Mouse (Mus musculus) telencephalon, adult 2 months (tissue): Measurements from ENCODE around the gene Ogdh.
A peak's percentile ranks its signal among the peaks of the same experiment; 100 is the strongest.

ENCODE experiments used
- DNase-seq: peaks from one replicate; pipeline ENCODE4 v3.0.0-alpha.2; 2011; ENCODE audit warnings: low read depth, low spot score

Ogdh gene

GRCm38 (mm10) chr11:6294632-6295031, 3.2 kb downstream of the Ogdh start:
- no peak for DNase-seq

GRCm38 (mm10) chr11:6296077-6296476, 4.6 kb downstream of the Ogdh start:
- no peak for DNase-seq

DNA sequence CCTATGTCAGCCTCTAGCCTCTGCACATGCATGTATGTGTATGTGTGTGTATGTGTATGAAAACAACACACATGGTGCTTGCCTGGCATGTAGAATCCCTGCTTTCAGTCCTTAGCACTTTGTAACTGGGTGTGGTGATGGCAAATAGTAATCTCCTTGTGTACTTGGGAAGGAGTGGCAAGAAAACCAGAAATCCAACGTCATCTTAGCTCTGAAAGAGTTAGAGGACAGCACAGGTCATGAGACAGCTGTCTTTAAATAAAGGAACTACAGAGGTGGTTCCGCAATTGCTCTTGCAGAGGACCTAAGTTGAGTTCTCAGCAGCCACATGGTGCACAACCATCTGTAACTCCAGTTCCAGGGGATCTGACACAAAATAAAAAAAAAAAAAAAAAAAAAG, 8.0 kb downstream of the Ogdh start:
- DNase-seq: no peak

- DNase-seq: no peak
These were observed 11.4 kb downstream of the Ogdh start for GRCm38 (mm10) chr11:6302793-6303192.

GRCm38 (mm10) chr11:6305943-6306430, 14.6 kb downstream of the Ogdh start:
- no peak for DNase-seq

DNA sequence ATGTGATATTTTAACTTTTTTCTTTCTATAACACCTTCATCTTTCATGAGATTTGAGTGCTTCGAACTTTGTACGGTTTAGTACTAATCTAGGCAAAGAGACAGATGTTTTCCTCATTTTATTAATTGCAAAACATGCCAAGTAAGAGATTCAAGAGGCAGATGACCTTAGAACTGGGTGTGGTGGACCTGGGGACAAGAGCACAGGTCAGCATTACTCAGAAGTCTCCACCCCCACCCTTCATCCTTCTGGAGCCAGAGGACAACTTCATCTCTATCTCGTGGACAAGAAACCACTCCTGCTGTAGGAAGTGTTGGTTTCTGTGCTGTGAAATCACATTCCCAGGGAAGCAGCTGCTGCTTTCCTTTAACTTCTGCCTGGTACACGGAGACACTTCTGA, 16.7 kb downstream of the Ogdh start:
- DNase-seq: no peak

- peak; percentile 39 for DNase-seq
These were observed 22.5 kb downstream of the Ogdh start for GRCm38 (mm10) chr11:6313874-6314406.

DNA sequence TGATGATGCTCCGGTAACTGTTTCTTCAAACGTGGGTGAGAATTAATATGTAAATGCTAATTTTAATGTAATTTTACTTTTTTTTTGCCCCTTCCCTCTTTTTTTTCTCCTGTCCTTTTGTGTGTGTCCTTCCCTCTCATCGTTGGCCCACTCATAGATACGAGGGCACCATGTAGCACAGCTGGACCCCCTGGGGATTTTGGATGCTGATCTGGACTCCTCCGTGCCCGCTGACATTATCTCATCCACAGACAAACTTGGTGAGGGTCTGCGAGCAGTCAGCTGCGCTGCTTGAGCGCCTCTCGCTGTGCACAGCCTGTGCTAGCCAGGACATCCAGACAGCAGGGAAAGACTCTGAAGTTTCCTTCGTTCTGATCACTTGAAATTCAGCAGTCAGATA, 25.4 kb downstream of the Ogdh start:
- no peak for DNase-seq

DNA sequence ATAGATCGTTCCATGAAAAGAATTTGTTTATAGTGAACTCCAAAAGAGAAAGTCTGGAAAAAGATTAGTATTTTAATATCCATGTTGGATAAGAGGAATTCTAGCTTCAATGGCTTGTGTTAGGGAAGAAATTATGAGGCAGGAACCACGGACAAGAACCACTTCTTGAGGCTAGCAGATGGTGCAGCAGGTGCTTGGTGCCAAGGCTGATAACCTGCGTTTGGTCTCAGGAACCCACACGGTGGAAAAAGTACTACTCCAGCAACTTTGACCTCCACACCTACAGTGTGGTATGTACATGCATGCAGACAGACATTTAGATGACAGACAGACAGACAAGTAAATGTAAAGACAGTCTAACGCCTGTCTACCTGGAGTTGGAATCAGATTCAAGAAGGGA, 27.1 kb downstream of the Ogdh start:
- DNase-seq: no peak

DNA sequence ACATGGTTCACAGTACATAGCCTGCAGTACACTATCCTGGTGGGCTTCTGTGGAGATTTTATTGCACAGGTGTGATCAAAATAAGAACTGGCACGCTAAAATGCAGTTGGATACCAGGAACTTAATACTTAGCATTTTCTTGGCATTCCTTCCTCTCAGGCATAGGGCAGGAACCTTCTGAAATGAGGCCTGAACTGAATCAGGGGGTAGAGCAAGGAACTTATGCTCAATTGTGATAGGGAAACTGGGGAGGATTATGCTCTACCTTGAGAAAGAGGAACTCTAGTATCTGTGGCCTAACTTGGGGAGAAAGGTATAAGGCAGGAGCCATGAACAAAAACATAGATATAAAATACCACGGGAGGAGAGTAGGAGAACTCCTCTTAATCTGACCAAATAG, 27.9 kb downstream of the Ogdh start:
- DNase-seq: no peak

DNA sequence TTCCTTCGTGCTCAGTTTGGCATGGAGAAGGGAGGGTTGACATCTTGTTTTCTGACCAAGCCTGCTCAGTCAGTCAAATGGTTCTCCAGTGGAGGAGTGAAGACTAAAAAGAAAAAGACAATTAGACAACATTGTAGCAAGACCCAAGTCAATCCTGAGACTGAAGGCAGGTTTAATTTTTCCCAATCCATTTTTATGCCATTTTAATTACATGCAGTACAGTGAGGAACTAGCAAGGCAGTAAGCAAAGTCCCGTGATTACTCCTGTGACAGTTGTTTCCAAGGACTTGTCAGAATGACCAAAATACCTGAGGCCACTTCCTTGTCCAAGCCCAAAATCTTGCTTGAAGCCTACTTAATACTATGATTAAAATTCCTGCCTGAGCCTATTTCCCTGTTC, 30.7 kb downstream of the Ogdh start:
- no peak for DNase-seq

DNA sequence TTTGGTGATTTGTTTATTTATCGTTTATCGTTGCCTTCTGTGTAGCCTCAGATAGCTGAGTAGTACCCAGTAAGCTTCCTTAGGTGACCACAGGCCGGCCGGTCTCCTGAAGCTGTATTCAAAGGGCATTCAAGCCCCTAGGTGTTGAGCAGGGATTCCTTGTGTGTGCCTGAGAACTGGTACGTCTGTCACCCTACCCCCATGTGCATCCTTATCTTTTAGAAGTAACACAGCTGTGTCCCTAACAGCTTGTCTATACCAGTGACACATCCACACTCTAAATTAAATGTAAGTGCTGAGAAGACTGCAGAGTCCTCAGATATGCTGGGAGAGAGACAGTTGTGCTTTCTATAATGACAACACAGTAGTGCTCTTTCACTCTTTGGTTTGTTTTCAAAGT, 31.9 kb downstream of the Ogdh start:
- no peak for DNase-seq

DNA sequence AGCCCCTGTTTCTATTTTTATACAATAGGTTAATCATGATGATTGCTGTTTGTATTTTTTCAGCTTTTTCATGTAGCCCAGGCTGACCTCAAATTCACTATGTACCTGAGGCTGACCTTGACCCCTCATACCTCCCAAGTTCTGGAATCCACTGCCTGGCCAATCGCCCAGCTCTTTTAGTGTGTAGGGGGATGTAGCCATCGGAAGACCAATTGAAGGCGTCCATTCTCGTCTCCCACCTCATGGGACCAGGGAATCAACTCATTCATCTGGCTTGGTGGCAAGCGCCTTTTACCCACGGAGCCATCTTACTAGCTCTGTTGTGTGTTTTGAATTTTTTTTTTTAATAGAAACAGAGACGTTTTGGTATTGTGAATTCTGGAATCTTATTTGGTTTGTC, 39.8 kb downstream of the Ogdh start:
- DNase-seq: no peak

GRCm38 (mm10) chr11:6332606-6333005, 41.2 kb downstream of the Ogdh start:
- no peak for DNase-seq

- no peak for DNase-seq
These were observed 42.0 kb downstream of the Ogdh start for GRCm38 (mm10) chr11:6333403-6333802.

DNA sequence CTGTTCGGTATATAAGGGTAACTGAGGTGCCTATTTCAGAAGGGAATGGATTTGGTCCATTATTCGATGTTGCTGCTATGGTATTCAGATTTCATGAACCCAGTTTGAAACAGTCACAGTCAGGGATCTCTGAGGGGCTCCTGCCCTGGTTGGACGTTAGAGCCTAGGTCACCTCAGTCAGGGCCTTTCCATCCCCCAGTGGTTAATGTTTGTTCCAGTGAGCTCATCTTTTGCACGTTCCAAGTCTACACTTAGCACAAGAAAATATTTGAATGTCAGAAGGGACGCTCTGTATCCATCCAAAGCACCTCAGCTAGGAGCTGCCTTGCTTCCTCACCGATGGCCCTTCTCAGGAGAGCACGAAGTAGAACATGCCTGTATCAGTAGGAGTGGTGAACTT, 43.9 kb downstream of the Ogdh start:
- DNase-seq: no peak

DNA sequence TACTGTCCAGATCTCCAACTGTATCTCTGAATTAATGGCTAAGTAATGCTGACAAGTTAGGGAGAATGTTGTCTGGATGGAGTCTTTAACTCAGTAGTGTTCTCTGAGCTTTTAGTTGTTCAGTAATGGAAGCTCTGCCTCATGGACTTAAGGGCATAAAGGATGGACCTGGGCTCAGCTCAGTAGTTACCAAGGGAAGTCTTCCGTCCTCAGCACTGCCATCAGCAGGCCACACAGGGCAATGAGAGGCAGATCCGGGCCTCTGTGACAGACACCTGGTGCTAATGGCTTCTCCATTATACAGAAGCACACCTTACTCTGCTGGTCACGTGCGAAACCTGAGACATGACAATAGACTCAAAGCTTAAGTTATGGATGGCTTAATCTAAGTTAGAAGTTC, 45.3 kb downstream of the Ogdh start:
- DNase-seq: no peak

- DNase-seq: no peak
These were observed 54.5 kb downstream of the Ogdh start for GRCm38 (mm10) chr11:6345956-6346355.

GRCm38 (mm10) chr11:6346966-6347365, 55.5 kb downstream of the Ogdh start:
- DNase-seq: no peak

GRCm38 (mm10) chr11:6348681-6349200, 57.3 kb downstream of the Ogdh start:
- no peak for DNase-seq

DNA sequence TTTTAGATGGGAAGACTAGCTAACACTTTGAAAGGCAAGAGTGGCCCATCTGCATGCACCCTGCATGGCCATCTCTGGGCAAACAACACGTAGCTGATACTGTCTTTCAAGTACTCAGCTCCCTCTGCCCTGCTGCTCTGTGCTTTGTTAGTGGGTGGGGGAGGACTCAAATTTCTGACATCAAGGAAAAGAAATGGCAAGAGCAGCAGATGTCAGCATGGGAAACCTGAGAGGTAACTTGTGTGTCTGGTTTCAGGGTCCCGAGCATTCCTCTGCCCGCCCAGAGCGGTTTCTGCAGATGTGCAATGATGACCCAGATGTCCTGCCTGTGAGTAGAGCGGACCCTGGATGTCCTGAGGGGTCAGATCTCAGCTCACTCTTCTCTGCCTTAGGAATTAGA, 58.2 kb downstream of the Ogdh start:
- no peak for DNase-seq

- no peak for DNase-seq
These were observed 63.7 kb downstream of the Ogdh start for GRCm38 (mm10) chr11:6355106-6355505.

DNA sequence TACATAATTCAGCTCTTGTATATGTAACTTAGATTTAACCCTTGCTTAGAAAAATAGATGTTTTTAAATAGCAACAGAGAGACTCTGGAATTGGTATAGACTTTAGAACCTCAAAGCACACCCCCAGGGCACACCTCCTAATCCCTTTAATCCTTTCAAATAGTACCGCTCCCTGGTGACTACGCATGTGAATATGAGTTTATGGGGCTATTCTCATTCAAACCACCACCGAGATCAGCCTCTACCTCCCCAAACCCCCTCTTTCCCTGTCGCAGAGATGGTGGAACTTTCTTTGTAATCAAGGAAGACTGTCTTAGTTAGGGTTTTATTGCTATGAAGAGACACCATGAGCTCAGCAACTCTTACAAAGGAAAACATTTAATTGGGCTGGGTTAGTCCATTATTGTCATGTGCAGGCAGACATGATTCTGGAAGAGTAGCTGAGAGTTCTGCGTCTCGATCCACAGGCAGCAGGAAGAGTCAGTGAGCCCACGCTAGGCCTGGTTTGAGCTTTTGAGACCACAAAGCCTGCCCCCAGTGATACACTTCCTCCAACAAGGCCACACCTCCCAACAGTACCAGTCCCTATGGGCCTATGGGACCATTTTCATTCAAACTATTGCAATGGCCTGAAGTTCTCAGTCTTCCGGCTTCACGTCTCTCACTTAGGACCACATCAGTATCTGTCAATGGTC, 73.3 kb downstream of the Ogdh start:
- no peak for DNase-seq
